Mouse (Mus musculus) liver, embryonic 16.5 days (tissue): Measurements from ENCODE around the gene Xrn1. TPM values are rescaled to one million over a fixed set of nuclear protein-coding genes. Genes with fewer than 3 reads are reported as not detected.
"Not testable (repeated sequence)": the region's sequence is repeated elsewhere in the genome, so short reads cannot be mapped to it uniquely, and the experiment has no call there.

Source experiments
- ATAC-seq: fragments of 200-750 bp; cut with Nextera tagmentation; 2 replicates; pipeline ENCODE4 v1.8.0; 2017; ENCODE audit warnings: low read depth, mild to moderate bottlenecking, moderate number of reproducible peaks, moderate library complexity
- H3K27ac ChIP-seq: fragments of 300-500 bp; sonication (generic); 2 replicates; pipeline ENCODE4 v1.5.1; 2014; ENCODE audit warnings: mild to moderate bottlenecking, low read length
- H3K27me3 ChIP-seq: fragments of 300-500 bp; sonication (generic); 2 replicates; pipeline ENCODE4 v1.6.1; 2014; ENCODE audit warnings: low read depth, low read length, mixed read lengths; ENCODE audit not compliant: control insufficient read depth, insufficient read depth
- H3K36me3 ChIP-seq: fragments of 300-500 bp; sonication (generic); 2 replicates; pipeline ENCODE4 v1.6.1; 2014; ENCODE audit warnings: mild to moderate bottlenecking; ENCODE audit not compliant: control insufficient read depth, insufficient read depth
- H3K4me1 ChIP-seq: fragments of 300-500 bp; sonication (generic); 2 replicates; pipeline ENCODE4 v1.6.1; 2014; ENCODE audit warnings: low read depth, low read length, mixed read lengths; ENCODE audit not compliant: control insufficient read depth
- H3K4me2 ChIP-seq: fragments of 300-500 bp; sonication (generic); 2 replicates; pipeline ENCODE4 v1.6.1; 2014; ENCODE audit warnings: low read depth, low read length, mixed read lengths
- H3K4me3 ChIP-seq: fragments of 300-500 bp; sonication (generic); 2 replicates; pipeline ENCODE4 v1.5.1; 2014; ENCODE audit warnings: low read depth, mild to moderate bottlenecking, low read length
- H3K9ac ChIP-seq: fragments of 300-500 bp; sonication (generic); 2 replicates; pipeline ENCODE4 v1.6.1; 2014; ENCODE audit warnings: low read depth, low read length
- H3K9me3 ChIP-seq: fragments of 300-500 bp; sonication (generic); replicated peaks from 2 replicates; pipeline ENCODE4 v1.6.1; 2016; ENCODE audit warnings: low read length; ENCODE audit not compliant: control insufficient read depth
- WGBS: fragments of 180-500 bp; shearing (Covaris S2); extraction: QIAGEN DNeasy Blood & Tissue Kit; methylation state at CpG from one replicate; pipeline ENCODE4 v1.1.7; 2014; ENCODE audit not compliant: insufficient replicate concordance; 5-methylcytosine and 5-hydroxymethylcytosine counted together
- polyA plus RNA-seq: library from polyadenylated mRNA; unstranded; fragments of >200 nt; fragmentation: Nextera tagmentation; extraction: Ambion mirVana; gene quantifications from 2 replicates; pipeline ENCODE4 v1.2.1, GENCODE M21; 2015

Gene Xrn1
- polyA plus RNA-seq: 6.1 TPM in 2 replicates

DNA sequence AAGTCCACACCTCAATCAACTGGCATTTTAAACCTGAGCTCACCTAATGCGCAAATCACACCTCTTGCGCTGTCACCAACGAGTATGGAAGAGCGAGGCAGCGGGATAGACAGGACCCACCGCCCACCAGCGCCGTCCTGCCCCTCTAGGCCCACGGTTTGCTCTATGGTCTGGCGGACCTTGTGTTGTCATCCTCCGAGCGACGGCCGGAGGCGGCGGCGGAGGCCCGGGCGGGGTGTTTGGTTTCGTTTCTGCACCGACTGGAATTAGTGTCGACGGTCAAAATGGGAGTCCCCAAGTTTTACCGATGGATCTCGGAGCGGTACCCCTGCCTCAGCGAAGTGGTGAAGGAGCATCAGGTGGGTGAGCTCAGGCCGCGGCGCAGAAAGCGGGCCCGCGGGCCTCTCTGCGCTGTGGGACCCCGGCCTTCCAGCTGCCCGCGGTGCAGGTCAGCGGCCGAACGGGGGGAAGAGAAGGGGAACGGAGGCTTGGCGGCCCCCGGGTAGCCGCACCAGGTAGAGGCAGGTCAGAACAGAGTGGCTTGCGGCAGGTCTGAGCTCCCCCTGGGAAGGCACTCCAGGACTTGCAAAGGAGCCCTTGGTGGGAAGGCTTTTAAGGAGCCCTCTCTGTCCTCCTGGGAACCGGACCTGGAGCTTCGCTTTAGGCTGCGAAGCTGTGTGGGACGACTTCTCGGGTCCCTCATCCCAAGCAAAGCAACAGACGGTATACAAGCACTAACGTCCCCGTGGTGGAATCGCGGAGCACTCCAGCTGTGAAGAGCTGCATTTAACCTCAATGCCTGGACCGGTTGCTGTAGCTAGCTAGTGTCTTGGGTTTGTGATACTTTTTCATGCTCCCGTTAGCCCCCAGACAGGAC is at the start of gene Xrn1:
Gene Xrn1, plus strand, starts transcription at position 176 of the 877 bp plus-strand sequence.
- H3K4me2 ChIP-seq: peak within 1 kb of the TSS; percentile 94
- no peaks in the 10 kb centered on the region for H3K27me3 ChIP-seq
- WGBS: under 1% methylated on average over 57 of the region's 57 CpGs
- peaks cover 6% of the 10 kb centered on the region for H3K4me1 ChIP-seq
- H3K9me3 ChIP-seq: no peaks in the 10 kb centered on the region
- peak within 1 kb of the TSS; percentile 100 for H3K9ac ChIP-seq
- H3K4me3 ChIP-seq: peak within 1 kb of the TSS; percentile 100
- peak within 1 kb of the TSS; percentile 92 for H3K27ac ChIP-seq
- no peaks in the 10 kb centered on the region; the same call in 1 of the 2 replicates for H3K36me3 ChIP-seq
- ATAC-seq: peak; percentile 99

GRCm38 (mm10) chr9:95932855-95933254 is 21.7 kb upstream of the Xrn1 start:
- Histone ChIP-seq H3K27me3 (no peaks in the 10 kb centered on the region), H3K27ac (no peak overlapping the region), H3K4me3 (no peak overlapping the region), H3K4me1 (no peaks in the 10 kb centered on the region), H3K4me2 (no peak overlapping the region), H3K36me3 (no peaks in the 10 kb centered on the region), H3K9me3 (no peaks in the 10 kb centered on the region), H3K9ac (no peak overlapping the region)
- no peak for ATAC-seq

DNA sequence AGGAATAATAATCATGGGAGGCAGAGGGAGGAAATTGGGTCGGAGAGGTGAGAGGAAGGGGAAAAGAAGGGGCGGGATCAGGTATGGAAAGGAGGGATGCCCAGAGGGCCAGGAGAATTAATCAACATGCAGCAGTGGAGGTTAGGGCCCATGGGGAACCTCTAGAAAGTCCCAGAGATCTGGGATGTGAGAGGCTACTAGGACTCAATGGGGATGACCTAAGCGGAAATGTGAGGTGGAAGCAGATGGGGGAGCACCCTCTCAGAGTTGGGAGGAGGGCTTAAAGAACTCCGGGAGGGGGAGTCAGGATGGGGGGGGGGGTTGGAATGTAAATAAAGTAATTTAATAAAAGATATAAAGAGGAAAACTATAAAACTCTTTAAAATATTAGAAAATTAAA is 902 bp upstream of the Xrn1 start:
- Histone ChIP-seq H3K4me2 (peak overlapping the region; percentile 94), H3K9ac (no peak overlapping the region), H3K4me3 (peak overlapping the region; percentile 100), H3K4me1 (peaks cover 6% of the 10 kb centered on the region), H3K36me3 (no peaks in the 10 kb centered on the region; the same call in 1 of the 2 replicates), H3K27ac (no peak overlapping the region), H3K9me3 (no peaks in the 10 kb centered on the region), H3K27me3 (no peaks in the 10 kb centered on the region)
- WGBS: 73% methylated on average over 4 of the region's 4 CpGs
- no peak for ATAC-seq

GRCm38 (mm10) chr9:95954226-95954584 is 355 bp upstream of the Xrn1 start:
- Histone ChIP-seq H3K4me3 (peak overlapping the region; percentile 100), H3K27me3 (no peaks in the 10 kb centered on the region), H3K9me3 (no peaks in the 10 kb centered on the region), H3K36me3 (no peaks in the 10 kb centered on the region; the same call in 1 of the 2 replicates), H3K9ac (peak overlapping the region; percentile 100), H3K27ac (peak overlapping the region; percentile 61), H3K4me1 (peaks cover 6% of the 10 kb centered on the region), H3K4me2 (peak overlapping the region; percentile 94)
- under 1% methylated on average over 7 of the region's 7 CpGs for WGBS
- no peak; the same call in 1 of the 2 replicates for ATAC-seq

GRCm38 (mm10) chr9:95957611-95958010 is 3.1 kb downstream of the Xrn1 start:
- Histone ChIP-seq H3K4me2 (no peak overlapping the region), H3K36me3 (no peaks in the 10 kb centered on the region), H3K9me3 (no peaks in the 10 kb centered on the region), H3K27me3 (no peaks in the 10 kb centered on the region), H3K4me3 (no peak overlapping the region), H3K9ac (no peak overlapping the region), H3K4me1 (peaks cover 6% of the 10 kb centered on the region), H3K27ac (no peak overlapping the region)
- WGBS: 77% methylated on average over 2 of the region's 2 CpGs
- no peak for ATAC-seq

DNA sequence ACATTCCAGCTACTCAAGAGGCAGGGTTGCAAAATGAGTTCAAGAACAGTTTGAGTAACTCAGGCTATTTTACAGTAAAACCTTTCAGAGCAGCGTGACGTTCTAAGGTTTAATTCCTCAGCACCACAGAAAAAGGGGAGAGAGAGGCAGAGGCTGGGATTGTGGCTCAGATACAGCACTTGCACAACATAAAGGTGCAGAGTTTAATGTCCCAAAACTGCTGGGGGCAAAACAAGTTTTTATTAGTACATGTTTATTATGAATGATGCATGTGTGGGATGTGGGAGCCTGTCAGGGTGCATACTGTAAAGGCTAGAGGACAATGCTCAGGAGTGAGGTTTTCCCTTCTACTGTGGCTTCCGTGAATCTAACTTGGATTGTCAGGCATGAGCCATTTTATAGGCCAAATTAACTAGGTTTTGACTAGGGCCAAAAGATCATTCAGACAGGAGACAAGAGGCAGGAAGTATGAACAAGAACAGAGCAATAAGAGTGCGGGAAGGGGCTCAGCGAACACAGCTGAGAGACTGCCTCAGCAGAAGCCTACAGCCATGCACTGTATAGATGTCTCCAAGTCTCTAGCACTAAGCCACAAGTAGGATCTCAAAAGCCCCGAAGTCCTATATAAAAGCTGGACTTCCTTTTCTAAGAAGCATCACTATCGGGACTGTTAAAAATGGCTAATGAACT is 3.6 kb downstream of the Xrn1 start:
- Histone ChIP-seq H3K9ac (no peak overlapping the region), H3K9me3 (no peaks in the 10 kb centered on the region), H3K27ac (no peak overlapping the region), H3K4me1 (peaks cover 6% of the 10 kb centered on the region), H3K27me3 (no peaks in the 10 kb centered on the region), H3K4me3 (no peak overlapping the region), H3K4me2 (no peak overlapping the region), H3K36me3 (no peaks in the 10 kb centered on the region)
- WGBS: 82% methylated on average over 7 of the region's 7 CpGs
- no peak for ATAC-seq

DNA sequence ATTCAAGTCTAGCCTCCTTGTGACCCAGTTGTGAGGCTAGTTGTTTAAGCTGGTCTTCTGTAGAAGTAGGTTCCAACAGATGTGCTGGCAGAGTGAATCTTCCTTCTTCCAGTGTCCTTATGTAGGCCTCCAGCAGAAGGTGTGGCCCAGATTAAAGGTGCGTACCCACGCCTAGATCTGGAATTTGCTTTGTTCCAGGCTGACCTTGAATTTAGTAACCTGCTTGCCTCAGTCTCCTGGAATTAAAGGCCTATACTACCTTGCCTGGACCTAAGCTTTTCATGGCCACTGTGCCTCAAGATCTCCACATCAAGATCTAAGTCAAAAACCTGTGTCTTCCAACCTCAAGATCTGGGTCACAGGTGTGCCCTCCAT is 4.2 kb downstream of the Xrn1 start:
- H3K4me2 ChIP-seq, H3K9ac ChIP-seq, ATAC-seq, H3K27ac ChIP-seq, H3K36me3 ChIP-seq, H3K4me3 ChIP-seq, H3K4me1 ChIP-seq, H3K27me3 ChIP-seq, H3K9me3 ChIP-seq: not testable (repeated sequence)
- WGBS: 79% methylated on average over 2 of the region's 2 CpGs

- no peaks in the 10 kb centered on the region for H3K9me3 ChIP-seq
- H3K4me2 ChIP-seq: no peak overlapping the region
- no peaks in the 10 kb centered on the region for H3K36me3 ChIP-seq
- H3K27ac ChIP-seq: no peak overlapping the region
- no peak for ATAC-seq
- whole genome bisulfite sequencing: 76% methylated on average over 6 of the region's 6 CpGs
- no peak overlapping the region for H3K9ac ChIP-seq
- H3K27me3 ChIP-seq: no peaks in the 10 kb centered on the region
- peaks cover 4% of the 10 kb centered on the region for H3K4me1 ChIP-seq
- no peak overlapping the region for H3K4me3 ChIP-seq
Measured at GRCm38 (mm10) chr9:95959246-95959645, 4.7 kb downstream of the Xrn1 start.
